Mouse (Mus musculus): ENCODE results near the gene Tnfrsf12a. TPM values are rescaled to one million over a fixed set of nuclear protein-coding genes. Genes with fewer than 3 reads are reported as not detected.
A peak's percentile ranks its signal among the peaks of the same experiment; 100 is the strongest.

Tnfrsf12a gene
- polyA plus RNA-seq, 1 experiment from 2014 or later, result 8.6 TPM

GRCm38 (mm10) chr17:23703301-23703700 lies 26.0 kb upstream of the Tnfrsf12a start:
- no peak for ATAC-seq (ENCODE audit: insufficient number of reproducible peaks, insufficient read depth, low FRiP score, low TSS enrichment)

DNA sequence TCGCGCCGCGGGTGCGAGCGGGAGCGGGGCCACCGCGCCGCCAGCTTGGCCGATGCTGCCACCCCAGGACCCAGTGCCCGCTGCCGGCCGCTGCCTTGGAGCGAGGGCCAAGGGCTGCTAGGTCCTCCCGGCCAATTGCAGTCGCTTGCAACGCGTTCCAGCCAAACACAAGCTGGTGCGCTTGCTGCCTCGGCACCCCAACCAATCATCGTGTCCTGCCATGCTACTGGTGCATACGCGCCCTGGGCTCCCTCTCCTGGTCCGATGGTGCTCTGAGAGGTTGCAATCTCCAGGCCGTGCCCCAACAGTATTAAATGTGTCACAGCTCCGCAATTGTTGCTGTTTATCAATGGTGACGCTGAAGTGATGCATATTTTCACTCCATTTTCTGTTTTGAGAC lies 22.8 kb upstream of the Tnfrsf12a start:
- peak overlapping the region; percentile 100 for H3K4me2 ChIP-seq (replicated peaks)
- H3K27ac ChIP-seq, result no peak overlapping the region
- ATAC-seq (ENCODE audit: insufficient number of reproducible peaks, insufficient read depth, low FRiP score, low TSS enrichment), result peak; percentile 88
- peaks cover 19% of the 10 kb centered on the region for H3K4me1 ChIP-seq
- WGBS, result 1% methylated on average over 26 of the region's 28 CpGs
- no peaks in the 10 kb centered on the region for H3K36me3 ChIP-seq
- H3K9me3 ChIP-seq, result no peaks in the 10 kb centered on the region
- peaks cover 37% of the 10 kb centered on the region for H3K27me3 ChIP-seq
- H3K4me3 ChIP-seq, result peak overlapping the region; percentile 66
- peak overlapping the region; percentile 61 for H3K9ac ChIP-seq

More at GRCm38 (mm10) chr17:23703301-23703700, 26.0 kb upstream of the Tnfrsf12a start:
- 84% methylated on average over 9 of the region's 9 CpGs for WGBS
- H3K9ac ChIP-seq, result no peak overlapping the region
- H3K4me1 ChIP-seq, result peaks cover 17% of the 10 kb centered on the region; the same call in 1 of the 2 replicates
- H3K27me3 ChIP-seq, result peaks cover 37% of the 10 kb centered on the region
- H3K4me2 ChIP-seq (replicated peaks), result no peak overlapping the region
- no peaks in the 10 kb centered on the region for H3K9me3 ChIP-seq
- H3K27ac ChIP-seq, result no peak overlapping the region
- no peak overlapping the region for H3K4me3 ChIP-seq
- H3K36me3 ChIP-seq, result no peaks in the 10 kb centered on the region

DNA sequence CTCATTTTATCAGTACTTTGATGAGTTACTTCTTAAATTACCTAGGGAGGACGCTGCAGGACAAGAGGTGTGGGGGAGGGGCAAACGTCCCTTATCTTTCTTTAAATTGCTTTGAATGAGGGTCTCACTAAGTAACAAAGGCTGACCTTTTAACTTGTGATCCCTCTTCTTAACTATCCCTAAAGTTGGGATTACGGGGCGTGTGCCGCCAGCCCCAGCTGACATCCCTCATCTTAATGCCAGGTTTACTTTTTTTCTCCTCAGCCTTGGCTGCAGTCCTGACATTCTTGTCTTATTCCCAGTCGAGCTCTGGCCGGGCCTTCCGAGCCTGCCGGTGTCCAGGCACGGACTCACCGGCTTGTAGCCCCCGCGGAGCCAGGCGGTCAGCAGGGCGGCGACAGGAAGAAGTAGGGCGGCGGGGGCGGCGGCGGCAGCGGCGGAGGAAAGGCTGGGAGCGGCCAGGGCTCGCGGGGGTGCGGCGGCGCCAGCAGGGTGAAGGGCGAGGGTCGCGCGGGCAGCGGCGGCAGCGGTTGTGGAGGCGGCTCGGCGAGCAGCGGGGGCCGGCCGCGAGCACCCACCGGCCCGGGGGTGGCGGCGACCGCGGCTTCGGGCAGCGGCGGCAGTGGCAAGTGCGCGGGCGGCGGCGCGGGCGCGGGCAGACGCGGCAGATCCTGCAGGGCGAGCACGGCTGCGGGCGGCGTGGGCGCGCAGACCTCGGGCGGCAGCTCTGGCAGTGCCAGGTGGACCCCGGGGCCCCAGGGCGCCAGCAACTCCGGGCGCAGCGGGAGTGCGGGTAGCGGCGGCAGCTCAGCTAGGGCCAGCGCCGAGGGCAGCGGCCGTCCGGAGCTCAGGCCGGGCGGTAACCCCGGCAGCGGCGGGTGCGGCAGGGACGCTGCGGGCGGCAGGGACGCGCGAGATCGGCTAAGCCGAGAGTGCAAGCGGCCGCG lies 22.1 kb upstream of the Tnfrsf12a start:
- Histone ChIP-seq H3K4me1 (peaks cover 14% of the 10 kb centered on the region), H3K4me2 (replicated peaks) (peak overlapping the region; percentile 100), H3K27ac (no peak overlapping the region), H3K9me3 (no peaks in the 10 kb centered on the region), H3K4me3 (peak overlapping the region; percentile 66), H3K27me3 (peaks cover 37% of the 10 kb centered on the region), H3K9ac (peak overlapping the region; percentile 61), H3K36me3 (no peaks in the 10 kb centered on the region)
- 0 out of 2 replicates have a peak, but pooled peaks have one; percentile 12 for ATAC-seq (ENCODE audit: insufficient number of reproducible peaks, insufficient read depth, low FRiP score, low TSS enrichment)
- under 1% methylated on average over 85 of the region's 101 CpGs for WGBS

DNA sequence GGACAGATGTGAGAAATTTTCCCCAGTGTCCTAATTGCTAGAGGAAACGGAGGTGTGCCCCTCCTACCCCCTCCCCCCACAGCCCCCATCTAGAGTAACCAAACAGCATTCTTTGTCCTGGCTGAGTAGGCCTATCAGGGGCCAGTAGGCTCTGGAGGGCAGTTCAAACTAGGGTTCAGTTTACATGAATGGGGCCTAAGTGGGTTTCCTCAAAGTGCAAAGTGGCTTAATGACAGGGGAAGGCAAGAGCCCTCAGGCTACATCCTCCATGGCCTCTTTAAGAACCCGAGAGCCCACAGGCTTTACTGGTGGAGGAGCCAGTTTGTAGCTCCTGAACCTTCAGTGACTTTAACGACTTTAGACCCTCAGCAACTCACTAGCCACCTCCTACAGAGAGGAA lies 18.5 kb upstream of the Tnfrsf12a start:
- Histone ChIP-seq H3K9me3 (no peaks in the 10 kb centered on the region), H3K36me3 (no peaks in the 10 kb centered on the region), H3K4me1 (peaks cover 14% of the 10 kb centered on the region), H3K4me2 (replicated peaks) (no peak overlapping the region), H3K9ac (no peak overlapping the region), H3K27me3 (peaks cover 33% of the 10 kb centered on the region), H3K27ac (no peak overlapping the region), H3K4me3 (no peak overlapping the region)
- ATAC-seq (ENCODE audit: insufficient number of reproducible peaks, insufficient read depth, low FRiP score, low TSS enrichment), result 0 out of 2 replicates have a peak, but pooled peaks have one; percentile 24
- WGBS, result 4% methylated on average over 3 of the region's 3 CpGs

GRCm38 (mm10) chr17:23694491-23694890 lies 17.2 kb upstream of the Tnfrsf12a start:
- Histone ChIP-seq H3K4me3 (no peak overlapping the region), H3K4me2 (replicated peaks) (no peak overlapping the region), H3K27me3 (peaks cover 21% of the 10 kb centered on the region), H3K4me1 (peaks cover 10% of the 10 kb centered on the region), H3K9me3 (no peaks in the 10 kb centered on the region), H3K27ac (no peak overlapping the region), H3K9ac (no peak overlapping the region), H3K36me3 (no peaks in the 10 kb centered on the region)
- ATAC-seq (ENCODE audit: insufficient number of reproducible peaks, insufficient read depth, low FRiP score, low TSS enrichment), result no peak
- 55% methylated on average over 1 of the region's 1 CpGs for WGBS

GRCm38 (mm10) chr17:23683856-23684672 lies 6.8 kb upstream of the Tnfrsf12a start, which contains the start of gene Cldn9:
Gene Cldn9, minus strand, starts transcription at chr17:23684026.
- Histone ChIP-seq H3K9ac (0 out of 2 replicates have a peak within 1 kb of the TSS, but pooled peaks have one; percentile 22), H3K36me3 (no peaks in the 10 kb centered on the region), H3K27me3 (peaks cover 55% of the 10 kb centered on the region), H3K4me1 (peaks cover 14% of the 10 kb centered on the region), H3K27ac (peak within 1 kb of the TSS; percentile 1; the same call in 1 of the 2 replicates), H3K9me3 (no peaks in the 10 kb centered on the region), H3K4me3 (peak within 1 kb of the TSS; percentile 24), H3K4me2 (replicated peaks) (peak within 1 kb of the TSS; percentile 29)
- WGBS, result 7% methylated on average over 15 of the region's 15 CpGs
- ATAC-seq (ENCODE audit: insufficient number of reproducible peaks, insufficient read depth, low FRiP score, low TSS enrichment), result peak; percentile 87

GRCm38 (mm10) chr17:23683226-23683625 lies 6.0 kb upstream of the Tnfrsf12a start:
- ATAC-seq (ENCODE audit: insufficient number of reproducible peaks, insufficient read depth, low FRiP score, low TSS enrichment), result no peak
- WGBS, result 25% methylated on average over 15 of the region's 15 CpGs
- Histone ChIP-seq H3K27ac (peak overlapping the region; percentile 1; the same call in 1 of the 2 replicates), H3K4me1 (peaks cover 14% of the 10 kb centered on the region), H3K9me3 (no peaks in the 10 kb centered on the region), H3K27me3 (peaks cover 63% of the 10 kb centered on the region), H3K4me3 (peak overlapping the region; percentile 24), H3K36me3 (no peaks in the 10 kb centered on the region), H3K9ac (0 out of 2 replicates have a peak overlapping the region, but pooled peaks have one; percentile 22), H3K4me2 (replicated peaks) (peak overlapping the region; percentile 29)

GRCm38 (mm10) chr17:23682530-23682929 lies 5.3 kb upstream of the Tnfrsf12a start:
- WGBS, result 67% methylated on average over 3 of the region's 3 CpGs
- ATAC-seq (ENCODE audit: insufficient number of reproducible peaks, insufficient read depth, low FRiP score, low TSS enrichment), result no peak
- H3K4me1 ChIP-seq, result peaks cover 14% of the 10 kb centered on the region
- H3K36me3 ChIP-seq, result no peaks in the 10 kb centered on the region
- no peaks in the 10 kb centered on the region for H3K9me3 ChIP-seq
- peak overlapping the region; percentile 24 for H3K4me3 ChIP-seq
- no peak overlapping the region for H3K27ac ChIP-seq
- peaks cover 64% of the 10 kb centered on the region for H3K27me3 ChIP-seq
- H3K4me2 ChIP-seq (replicated peaks), result peak overlapping the region; percentile 29
- H3K9ac ChIP-seq, result 0 out of 2 replicates have a peak overlapping the region, but pooled peaks have one; percentile 22

DNA sequence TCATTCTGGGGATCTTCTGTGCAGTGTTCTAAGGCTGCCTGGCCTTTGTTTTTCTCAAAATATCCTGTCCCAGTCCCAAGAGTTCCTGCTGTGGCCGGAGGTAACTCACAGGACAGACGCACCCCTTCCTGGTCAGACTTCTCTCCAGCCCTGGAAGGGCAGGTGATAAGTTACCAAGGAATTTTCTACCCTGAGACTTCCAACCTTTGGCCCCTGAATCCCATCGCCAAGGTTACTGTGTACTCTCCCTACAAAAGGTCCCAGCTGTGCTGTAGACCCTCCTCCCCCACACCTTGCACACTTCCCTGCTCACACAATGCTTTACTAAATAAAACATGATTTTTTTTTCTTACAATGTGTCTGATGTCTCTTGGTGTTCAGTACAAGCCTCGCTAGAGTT lies 4.8 kb upstream of the Tnfrsf12a start:
- WGBS, result 51% methylated on average over 4 of the region's 4 CpGs
- Histone ChIP-seq H3K9ac (no peak overlapping the region), H3K9me3 (no peaks in the 10 kb centered on the region), H3K4me1 (peaks cover 14% of the 10 kb centered on the region), H3K4me3 (peak overlapping the region; percentile 24; the same call in 1 of the 2 replicates), H3K36me3 (no peaks in the 10 kb centered on the region), H3K27ac (no peak overlapping the region), H3K4me2 (replicated peaks) (peak overlapping the region; percentile 29), H3K27me3 (peaks cover 64% of the 10 kb centered on the region)
- no peak for ATAC-seq (ENCODE audit: insufficient number of reproducible peaks, insufficient read depth, low FRiP score, low TSS enrichment)

- Histone ChIP-seq H3K9me3 (no peaks in the 10 kb centered on the region), H3K9ac (no peak overlapping the region), H3K4me3 (no peak overlapping the region; the same call in 1 of the 2 replicates), H3K27me3 (peaks cover 70% of the 10 kb centered on the region), H3K4me2 (replicated peaks) (peak overlapping the region; percentile 29), H3K36me3 (no peaks in the 10 kb centered on the region), H3K27ac (no peak overlapping the region), H3K4me1 (peaks cover 21% of the 10 kb centered on the region)
- no peak for ATAC-seq (ENCODE audit: insufficient number of reproducible peaks, insufficient read depth, low FRiP score, low TSS enrichment)
- WGBS, result 67% methylated on average over 10 of the region's 10 CpGs
These were observed 3.8 kb upstream of the Tnfrsf12a start for GRCm38 (mm10) chr17:23681086-23681485.

- peaks cover 29% of the 10 kb centered on the region for H3K4me1 ChIP-seq
- ATAC-seq (ENCODE audit: insufficient number of reproducible peaks, insufficient read depth, low FRiP score, low TSS enrichment), result no peak
- no peaks in the 10 kb centered on the region for H3K9me3 ChIP-seq
- no peak overlapping the region for H3K27ac ChIP-seq
- no peaks in the 10 kb centered on the region for H3K36me3 ChIP-seq
- H3K4me3 ChIP-seq, result peak overlapping the region; percentile 27
- peak overlapping the region; percentile 29 for H3K4me2 ChIP-seq (replicated peaks)
- WGBS, result 70% methylated on average over 9 of the region's 9 CpGs
- H3K9ac ChIP-seq, result no peak overlapping the region
- H3K27me3 ChIP-seq, result peaks cover 78% of the 10 kb centered on the region
These were observed 3.1 kb upstream of the Tnfrsf12a start for GRCm38 (mm10) chr17:23680336-23680735.

Data from embryonic facial prominence, embryonic 12.5 days (tissue).